Mouse (Mus musculus): Measurements from ENCODE around the gene Zfp948.
"Not testable (repeated sequence)": the region's sequence is repeated elsewhere in the genome, so short reads cannot be mapped to it uniquely, and the experiment has no call there.

Gene Zfp948

DNA sequence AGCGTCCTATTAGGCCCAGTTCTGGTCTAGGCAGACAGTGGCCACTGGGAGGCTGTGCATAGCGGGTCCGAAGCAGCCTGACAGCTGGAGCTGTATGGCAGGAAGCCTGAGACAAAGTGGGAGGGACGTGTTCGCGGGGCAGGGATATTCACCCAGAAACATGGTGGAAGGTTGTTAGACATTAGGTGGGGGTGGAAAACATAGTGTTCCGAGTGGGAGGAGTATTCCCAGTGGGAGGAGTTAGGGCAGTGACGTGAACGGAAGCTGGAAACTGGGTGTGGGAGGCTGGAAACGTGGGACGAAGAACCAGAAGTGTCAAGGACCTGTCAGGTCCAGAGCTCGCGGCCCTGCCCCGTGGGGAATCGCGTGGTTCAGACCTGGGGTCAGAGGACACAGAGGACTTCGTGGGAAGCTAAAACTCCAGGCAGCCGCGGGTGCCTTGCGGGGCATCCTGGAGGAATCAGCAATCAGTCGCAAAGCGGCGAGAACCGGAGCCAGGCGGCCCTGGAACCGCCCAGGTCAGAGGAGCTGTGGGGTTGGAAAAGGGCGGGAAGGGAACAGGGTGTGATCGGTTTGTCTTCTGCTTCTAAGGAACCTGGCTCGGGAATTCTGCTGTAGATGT lies at the start of gene Zfp948:
Zfp948 (plus strand) TSS at position 281 of the 622 bp plus-strand sequence.
- peak; percentile 67 for DNase-seq

DNA sequence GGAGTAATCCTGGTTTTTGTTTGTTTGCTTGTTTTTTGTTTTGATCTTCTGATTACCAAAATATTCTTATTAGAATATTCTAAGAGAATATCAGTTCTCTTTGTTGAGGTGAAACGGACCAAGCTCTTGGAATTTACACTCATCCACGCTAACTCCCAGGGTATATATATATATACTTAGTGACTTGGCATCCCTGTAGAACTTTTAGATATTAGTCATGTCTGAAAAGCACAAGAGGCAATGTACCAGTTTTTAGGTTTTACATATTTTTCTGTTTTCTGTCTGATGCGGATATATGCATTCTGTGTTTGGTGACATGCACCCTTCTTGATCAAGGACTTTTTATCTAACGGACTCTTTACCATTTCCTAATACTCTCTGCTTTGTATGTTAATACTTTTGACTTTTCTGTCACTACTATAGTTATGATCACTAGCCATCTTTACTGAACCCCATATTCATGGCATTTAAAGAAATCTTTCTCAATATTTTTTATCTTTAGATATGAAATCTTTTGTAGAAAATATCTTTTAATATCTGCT lies 49.6 kb upstream of the Zfp948 start:
- DNase-seq, result no peak

DNA sequence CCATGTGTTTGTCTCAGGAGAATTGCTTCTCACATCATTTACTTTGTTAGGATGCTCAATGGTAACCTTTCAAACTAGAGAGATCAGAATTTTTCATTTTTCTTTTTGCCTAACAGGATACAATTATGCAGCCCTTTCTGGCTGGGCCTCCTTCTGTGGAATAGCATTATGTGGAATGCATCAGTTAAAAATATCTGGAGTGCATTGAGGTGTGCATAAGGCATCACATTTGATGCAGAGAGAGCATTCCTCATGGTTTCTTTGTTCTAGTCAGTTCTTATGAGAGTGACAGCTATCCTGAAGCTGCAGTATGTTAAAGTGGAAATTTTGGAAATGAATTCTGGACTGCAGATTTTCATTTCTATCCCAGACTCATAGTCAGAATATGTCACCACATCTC lies 40.5 kb upstream of the Zfp948 start:
- DNase-seq, result no peak

DNA sequence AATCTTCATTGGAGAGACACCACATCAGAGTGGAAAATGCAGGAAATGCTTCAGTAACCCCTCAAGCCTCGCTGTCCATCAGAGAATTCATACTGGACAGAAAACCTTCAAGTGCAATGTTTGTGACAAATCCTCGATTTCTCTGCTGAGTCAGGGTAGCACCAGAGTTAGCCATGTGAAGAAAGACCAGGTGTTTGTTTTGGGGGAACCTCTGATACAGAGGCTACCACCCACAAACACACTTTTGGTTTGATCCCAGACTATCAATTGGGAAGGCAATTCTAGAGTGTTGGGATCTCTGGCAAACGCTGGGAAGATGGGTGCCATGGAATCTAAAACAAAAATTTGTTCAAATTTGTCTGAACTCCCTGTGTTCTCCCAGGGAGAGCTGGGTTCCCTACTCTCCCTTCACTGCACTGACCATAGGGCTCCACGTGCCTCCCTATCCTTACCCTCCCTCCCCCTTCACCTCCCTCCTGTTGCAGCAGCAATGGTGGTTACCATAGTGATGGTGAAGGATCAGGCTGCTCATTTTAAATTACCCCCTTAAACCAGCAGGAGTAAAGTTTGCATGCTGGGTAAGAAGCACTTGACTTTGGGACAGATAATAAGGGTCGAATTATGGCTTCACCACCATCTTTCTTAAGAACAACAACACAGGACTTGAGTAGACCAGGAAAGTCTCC lies 36.0 kb upstream of the Zfp948 start:
- no peak for DNase-seq

DNA sequence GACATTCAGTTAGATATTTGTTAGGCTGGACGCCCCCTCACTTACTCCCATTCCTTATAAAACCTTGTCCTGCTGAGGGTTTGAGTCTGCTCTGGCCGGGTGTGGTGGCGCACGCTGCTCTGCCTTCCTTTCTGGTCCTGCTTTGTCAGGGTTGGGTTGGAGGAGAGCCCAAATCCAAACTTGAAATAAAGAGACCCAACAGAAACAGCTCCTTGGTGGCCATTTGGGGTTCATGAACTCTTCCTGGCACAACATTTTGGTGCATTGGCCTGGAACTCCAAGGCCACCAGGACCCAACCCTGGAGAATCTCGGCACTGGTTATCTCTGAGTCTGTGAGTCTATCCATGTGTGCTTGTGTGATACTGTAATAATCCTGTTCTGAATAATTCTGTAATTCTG lies 35.2 kb upstream of the Zfp948 start:
- peak; percentile 22 for DNase-seq

DNA sequence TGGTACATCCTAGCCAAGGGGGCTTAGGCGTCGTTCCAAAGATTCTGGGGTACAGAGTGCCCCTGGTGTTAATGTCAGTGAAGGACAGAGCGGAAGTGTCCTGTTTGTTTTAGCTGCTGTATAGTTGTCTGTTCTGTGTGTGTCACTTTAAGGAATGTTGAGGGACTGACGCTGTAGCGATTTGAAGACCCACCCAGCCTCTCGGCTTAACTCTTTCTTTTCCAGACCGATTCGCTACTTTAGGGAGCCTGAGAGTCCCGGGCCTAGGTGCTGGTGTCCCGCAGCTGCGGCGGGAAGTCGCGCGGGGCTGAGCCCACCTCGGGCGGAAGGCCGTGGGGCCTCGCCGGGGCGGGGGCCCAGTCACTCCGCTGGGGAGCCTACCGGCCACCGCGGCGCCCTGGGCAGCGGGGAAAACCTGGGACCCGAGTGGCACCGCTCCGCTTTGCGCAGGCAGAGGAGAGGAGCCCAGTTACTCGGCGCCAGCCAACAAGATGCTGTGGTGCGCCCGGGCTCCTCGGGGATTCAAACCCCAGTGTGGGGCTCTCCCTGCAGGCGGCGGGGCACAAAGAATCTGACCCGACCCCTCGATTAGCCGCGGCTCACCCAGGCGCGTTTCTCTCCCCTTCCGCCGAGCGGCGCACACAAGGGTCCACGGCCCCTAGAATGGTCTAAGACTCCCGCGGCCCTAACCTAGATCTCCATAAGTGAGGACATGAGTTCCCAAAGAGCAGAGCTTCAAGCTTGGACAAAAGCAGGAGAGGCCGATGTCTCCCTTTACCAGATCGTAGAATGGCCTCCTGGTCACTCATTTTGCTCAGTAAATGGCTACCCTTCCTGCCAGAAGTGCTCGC lies 34.5 kb upstream of the Zfp948 start:
- DNase-seq, result peak; percentile 60

DNA sequence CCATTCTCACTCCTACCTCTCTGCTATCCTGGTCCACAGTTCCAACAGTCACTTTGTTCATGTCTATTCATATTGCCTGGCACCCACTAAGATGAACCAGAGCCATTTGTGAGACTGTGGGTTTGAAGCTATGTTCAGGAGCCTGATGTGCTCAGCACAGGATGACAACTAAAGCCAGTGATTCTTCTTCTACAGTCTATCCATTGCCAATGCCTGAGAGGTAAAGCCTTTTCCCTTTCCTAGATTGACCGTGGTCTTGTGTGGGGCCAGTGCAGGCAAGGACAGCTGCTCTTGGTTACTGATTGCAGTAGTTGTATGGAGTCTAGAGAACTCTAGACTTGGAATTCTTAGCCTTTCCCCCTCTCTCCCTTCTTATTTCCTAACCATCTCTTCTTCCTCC lies 32.8 kb upstream of the Zfp948 start:
- DNase-seq, result no peak

DNA sequence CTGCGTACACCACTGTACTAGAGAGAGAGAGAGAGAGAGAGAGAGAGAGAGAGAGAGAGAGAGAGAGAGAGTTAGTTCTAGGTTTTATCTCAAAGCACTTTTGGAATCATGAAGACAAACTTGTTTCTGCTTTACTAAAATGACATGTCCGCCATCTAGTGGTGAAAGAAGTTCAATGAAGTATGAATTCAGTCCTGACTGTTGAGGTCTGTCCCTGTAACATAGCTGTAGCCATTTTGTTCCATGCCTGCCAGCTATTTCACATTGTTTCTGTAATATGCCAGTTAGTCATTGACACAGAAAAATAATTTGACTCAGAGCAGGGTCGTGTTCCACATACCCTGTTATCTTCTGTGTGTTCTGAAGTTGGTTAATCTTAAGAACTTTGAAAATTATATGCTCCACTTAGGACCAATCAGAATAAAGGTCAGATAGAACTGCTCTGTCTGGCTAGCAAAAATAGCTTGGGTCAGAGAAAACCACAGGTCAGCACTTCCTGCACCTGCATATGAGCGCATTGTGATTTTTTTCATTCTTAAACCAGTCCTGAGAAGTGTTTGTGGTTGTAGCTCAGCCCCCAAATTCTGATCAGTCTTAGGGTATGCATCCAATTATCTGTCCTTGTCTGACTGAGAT lies 32.2 kb upstream of the Zfp948 start:
- peak; percentile 24 for DNase-seq

DNA sequence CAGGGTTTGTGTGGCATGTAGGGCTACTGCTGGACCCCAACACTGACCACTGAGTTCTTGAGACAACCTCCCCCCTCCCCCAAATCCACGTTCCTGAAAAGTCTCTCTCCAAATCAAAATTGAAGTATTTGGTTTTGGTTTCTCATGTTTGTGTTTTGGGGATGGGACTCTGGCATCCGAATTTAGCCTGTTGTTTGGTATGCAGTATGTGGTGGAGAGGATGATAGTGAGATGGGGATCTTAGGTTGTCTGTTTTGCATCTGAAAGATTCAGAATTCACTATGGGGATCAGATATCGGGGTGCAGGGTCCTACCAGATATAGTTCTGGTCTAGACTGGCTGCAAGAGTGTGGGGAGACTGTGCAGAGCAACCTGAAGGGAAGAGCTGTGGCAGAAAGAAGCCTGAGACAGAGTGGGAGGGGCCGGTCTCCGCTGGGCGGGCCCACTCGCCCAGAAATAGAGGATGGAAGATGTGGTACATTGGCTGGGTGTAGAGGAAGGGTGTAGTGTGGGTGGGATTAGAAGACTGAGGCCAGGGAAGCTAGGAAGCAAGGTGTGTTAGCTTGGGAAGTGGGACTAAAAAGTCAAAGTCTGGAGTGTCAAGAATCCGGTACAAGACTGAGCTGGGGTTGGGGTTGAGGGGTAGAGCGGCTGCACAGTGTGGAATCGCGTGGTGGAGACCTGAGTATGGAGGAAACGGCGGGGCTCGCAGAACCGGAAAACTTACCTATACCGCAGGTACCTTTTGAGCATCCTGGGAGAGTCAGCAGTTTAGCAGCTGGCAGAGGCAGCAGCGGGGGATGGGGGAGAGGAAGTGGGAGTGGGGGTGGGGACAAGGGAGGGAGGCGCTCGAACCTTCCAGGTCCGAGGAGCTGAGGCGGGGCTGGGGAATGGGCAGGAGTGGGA lies 31.5 kb upstream of the Zfp948 start, which contains the start of gene Zfp52:
Zfp52 (plus strand) TSS at position 444 of the 906 bp plus-strand sequence.
- DNase-seq, result peak; percentile 49

DNA sequence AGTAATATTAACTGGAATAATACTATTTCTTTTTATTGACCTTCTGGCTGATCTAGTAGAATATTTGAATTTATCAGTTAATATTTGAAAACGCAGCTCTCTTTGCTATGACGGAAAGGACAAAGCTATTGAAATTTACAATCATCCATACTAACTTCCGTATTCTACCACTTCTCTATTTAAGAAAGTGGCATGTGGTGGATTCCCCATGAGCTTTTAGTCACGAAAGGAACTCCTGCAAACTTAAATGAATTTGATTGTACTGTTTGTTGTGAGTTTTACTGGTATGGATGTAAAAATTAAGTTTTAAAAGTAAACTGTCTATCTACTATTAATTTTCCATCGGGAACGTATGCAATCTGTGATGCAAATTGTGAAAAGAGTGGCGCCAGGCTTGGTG lies 30.7 kb upstream of the Zfp948 start:
- no peak for DNase-seq

DNA sequence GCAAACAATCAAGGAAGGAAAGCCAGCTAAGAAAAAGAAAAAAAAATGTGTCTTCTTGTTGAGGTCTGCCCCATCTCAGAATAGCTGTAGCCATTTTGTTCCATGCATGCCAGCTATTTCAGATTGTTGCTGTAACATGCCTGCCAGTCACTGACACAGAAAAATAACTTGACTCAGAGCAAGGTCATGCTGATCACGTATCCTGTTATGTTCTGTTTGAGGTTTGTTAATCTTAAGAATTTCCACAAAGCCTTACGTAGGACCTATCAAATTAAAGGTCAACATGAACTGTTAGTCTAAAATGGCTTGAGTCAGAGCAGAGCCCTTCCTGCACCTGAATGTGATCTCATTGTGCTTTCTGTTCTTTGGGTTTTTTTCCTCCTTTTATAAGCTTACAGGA lies 30.1 kb upstream of the Zfp948 start:
- DNase-seq, result no peak

DNA sequence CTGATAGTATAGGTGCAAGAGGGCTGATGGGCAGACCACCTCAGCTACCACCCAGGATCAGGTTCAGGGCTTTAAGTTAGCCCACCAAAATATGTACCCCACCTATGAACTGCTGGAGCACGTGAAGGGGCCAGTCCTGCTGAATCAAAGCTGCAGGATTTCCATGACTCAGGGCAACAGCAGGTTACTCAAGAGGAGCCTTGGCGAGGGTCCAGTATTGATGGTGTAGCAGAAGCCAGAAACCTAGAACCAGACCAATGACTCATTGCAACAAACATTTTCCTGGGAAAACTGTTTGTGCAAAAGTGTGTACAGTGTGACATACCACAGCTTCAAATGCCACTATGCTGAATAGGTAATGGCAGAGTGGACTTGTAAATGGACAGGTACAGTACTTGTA lies 9.0 kb upstream of the Zfp948 start:
- DNase-seq, result no peak

DNA sequence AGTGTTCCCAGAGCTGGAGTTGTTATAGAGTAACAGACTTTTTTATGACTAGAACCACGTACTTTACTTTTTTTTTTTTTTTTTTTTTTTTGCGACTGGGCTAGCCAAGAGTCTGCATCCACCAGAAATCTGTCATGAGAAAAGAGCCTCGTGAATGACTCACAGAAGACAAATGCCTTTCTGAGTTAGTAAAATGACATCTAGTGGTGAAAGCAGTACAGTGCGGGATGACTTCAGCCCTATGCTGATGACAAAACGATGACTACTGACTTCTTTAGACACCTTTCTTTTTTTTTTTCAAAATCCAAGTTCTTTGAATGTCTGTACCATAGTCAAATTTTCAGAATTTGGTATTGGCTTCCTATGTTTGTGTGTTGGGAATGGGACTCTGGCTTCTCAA lies 588 bp upstream of the Zfp948 start:
- peak; percentile 12 for DNase-seq

DNA sequence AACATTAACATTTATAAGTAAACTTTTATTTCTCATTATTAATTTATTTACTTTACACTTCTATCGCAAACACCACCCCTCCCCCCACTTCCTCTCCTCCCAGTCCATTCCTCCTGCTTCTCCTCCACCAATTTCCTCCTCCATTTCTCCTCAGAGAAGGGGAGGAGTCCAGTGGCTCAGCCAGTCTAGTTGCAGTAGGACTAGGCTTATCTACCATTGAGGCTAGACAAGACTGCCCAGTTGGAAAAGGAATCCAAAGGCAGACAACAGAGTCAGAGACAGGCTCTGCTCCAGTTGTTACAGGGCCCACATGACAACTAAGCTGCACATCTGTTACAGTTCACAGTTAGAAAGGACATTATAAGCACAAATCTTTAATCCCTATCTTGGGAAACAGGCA lies 888 bp downstream of the Zfp948 start:
- DNase-seq, result peak; percentile 7

DNA sequence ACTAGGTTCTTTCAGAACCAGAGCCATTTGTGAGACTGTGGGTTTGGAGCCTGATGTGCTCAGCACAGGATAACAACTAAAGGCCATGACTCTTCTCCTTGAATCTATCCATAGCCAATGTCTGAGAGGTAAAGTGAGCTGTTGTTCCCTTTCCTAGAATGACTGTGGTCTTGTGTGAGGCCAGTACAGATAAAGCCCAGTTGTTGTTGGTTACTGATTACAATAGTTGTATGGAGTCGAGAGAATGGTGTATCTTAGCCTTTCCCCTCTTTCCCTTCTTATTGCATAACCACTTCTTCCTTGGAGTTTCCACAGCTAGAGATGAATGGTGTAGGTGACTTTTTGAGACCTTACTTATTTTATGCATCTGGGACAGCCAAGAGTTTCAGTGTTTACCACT lies 12.3 kb downstream of the Zfp948 start:
- DNase-seq, result no peak

DNA sequence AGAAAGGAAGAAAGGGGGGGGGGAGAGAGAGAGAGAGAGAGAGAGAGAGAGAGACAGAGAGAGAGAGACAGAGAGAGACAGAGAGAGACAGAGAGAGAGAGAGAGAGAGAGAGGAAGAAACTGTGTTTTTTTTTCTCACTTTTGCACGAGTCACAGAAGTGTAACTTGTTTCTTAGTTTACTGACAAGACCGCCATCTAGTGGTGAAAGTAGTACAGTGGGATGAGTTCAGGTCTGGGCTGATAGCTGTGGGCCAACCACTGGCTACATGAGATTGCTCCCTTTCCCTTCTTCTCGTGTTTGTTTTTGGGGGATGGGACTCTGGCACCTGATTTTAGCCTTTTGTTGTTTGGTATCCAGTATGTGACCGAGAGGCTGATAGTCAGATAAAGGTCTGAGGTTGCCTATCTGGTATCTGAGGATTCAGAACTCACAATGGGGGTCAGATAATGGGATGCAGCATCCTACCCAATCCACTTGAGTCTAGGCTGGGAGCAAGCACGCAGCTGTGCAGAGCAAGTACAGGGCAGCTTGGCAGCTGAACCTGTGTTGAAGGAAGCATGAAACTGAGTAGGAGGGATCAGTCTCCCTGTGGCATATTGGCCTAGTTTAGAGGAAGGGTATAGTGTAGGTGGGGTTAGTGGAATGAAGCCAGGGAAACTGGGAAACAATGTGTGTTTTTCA lies 12.8 kb downstream of the Zfp948 start:
- no peak for DNase-seq

DNA sequence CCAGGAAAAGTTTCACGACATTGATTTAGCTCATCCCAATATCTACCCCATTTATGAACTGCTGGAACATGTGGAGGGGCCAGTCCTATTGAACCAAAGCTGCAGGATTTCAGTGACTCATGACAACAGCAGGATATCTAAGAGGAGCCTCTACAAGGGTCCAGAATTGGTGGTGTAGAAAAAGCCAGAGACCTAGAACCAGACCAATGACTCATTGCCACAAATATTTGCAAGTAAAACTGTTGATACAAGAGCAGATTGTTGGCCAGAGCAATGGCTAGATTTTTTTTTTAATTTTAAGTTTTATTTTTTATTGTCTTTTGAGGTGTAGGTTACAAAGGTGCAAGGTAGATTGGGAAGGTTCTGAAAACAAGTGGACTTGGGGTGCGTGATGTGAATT lies 18.7 kb downstream of the Zfp948 start:
- DNase-seq, result no peak

DNA sequence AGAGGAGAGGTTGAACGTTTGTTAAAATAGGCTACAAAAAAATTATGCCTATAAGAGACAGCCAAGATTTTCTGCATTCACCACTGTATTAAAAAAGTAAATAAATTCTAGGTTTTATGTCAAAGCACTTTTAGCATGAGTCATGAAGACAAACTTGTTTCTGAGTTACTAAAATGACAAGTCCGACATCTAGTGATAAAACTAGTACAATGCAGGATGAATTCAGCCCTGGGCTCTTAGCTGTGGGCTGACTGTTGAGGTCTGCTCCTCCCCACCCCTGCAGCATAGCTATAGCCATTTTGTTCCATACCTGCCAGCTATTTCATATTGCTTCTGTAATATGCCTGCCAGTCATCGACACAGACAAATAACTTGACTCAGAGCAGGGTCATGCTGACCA lies 49.5 kb downstream of the Zfp948 start:
- no peak for DNase-seq

DNA sequence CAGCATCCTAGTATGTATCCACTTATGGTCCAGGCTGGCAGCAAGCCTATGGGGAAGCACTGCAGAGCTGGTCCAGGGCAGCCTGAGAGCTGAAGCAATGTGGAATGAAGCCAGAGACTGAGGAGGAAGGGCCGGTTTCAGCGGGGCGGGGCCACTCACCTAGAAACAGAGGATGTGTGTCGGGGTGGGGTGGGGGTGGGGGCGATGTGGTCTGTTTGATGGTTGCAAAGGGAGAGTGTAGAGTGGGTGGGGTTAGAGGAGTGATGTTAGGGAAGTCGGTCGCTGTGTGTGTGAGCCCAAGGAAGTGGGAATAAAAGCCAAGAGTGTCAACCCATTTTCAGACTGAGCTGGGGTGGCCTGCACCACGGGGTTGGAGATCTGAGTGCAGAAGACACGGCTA lies 50.5 kb downstream of the Zfp948 start:
- no peak for DNase-seq

DNA sequence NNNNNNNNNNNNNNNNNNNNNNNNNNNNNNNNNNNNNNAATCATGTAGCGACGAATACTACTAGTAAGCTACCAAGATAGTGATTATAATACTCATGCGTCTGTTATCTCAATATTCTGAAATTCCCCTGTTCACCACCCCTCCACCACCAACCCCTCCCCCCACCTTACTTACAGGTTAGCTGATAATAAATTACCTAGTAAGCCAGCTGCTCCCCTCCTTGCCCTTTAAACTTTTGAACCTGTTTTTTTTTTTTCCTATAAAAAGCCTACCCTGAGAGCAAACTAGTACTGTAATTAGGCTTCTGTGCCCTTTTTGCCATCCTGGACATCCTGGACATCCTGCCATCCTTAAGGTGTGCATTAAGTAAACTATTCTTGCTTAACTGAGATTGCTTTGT lies 56.8 kb downstream of the Zfp948 start:
- DNase-seq, result no peak

DNA sequence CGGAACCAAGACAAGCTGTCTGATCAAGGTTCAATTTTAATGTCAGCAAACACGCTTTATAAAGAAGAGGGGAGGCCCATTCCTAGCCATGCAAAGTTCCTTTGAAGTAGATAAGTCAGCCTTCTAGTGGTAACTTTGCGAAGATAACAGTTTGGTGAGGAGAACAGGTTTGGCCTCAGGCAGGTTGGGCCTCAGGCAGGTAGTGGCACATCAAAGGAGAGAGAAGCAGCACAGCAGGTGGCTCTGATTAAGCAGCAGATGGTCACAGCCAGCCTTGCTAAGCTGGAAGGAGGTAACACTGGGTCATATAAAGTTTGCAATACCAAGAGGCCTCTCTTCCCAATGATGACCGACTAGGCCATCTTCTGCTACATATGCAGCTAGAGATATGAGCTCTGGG lies 69.0 kb downstream of the Zfp948 start:
- DNase-seq, result not testable (repeated sequence)

All from cerebellum, adult 11 months (tissue).